Mouse (Mus musculus) stomach, postnatal 0 days (tissue): ENCODE data around the gene Abhd16a. TPM values are rescaled to one million over a fixed set of nuclear protein-coding genes. Genes with fewer than 3 reads are reported as not detected.

Source experiments
- ATAC-seq: fragments of 200-750 bp; cut with Nextera tagmentation; 2 replicates; pipeline ENCODE4 v1.8.0; 2017; ENCODE audit not compliant: low FRiP score, low TSS enrichment
- DNase-seq: peaks from one replicate; pipeline ENCODE4 v3.0.0-alpha.2; 2016; ENCODE audit warnings: low spot score
- H3K27ac ChIP-seq: fragments of 300-500 bp; sonication (generic); replicated peaks from 2 replicates; pipeline ENCODE4 v1.5.1; 2014; ENCODE audit warnings: mild to moderate bottlenecking, control low read depth
- H3K27me3 ChIP-seq: fragments of 300-500 bp; sonication (generic); 2 replicates; pipeline ENCODE4 v1.6.1; 2014; ENCODE audit warnings: low read length; ENCODE audit not compliant: control insufficient read depth, insufficient read depth
- H3K36me3 ChIP-seq: fragments of 300-500 bp; sonication (generic); 2 replicates; pipeline ENCODE4 v1.6.1; 2014; ENCODE audit warnings: low read length, mixed read lengths; ENCODE audit not compliant: control insufficient read depth, insufficient read depth
- H3K4me1 ChIP-seq: fragments of 300-500 bp; sonication (generic); replicated peaks from 2 replicates; pipeline ENCODE4 v1.6.1; 2014; ENCODE audit warnings: antibody characterized with exemption; ENCODE audit not compliant: control insufficient read depth, insufficient read depth
- H3K4me2 ChIP-seq: fragments of 300-500 bp; sonication (generic); replicated peaks from 2 replicates; pipeline ENCODE4 v1.6.1; 2014; ENCODE audit warnings: low read depth, mild to moderate bottlenecking, control low read depth, moderate library complexity
- H3K4me3 ChIP-seq: fragments of 300-500 bp; sonication (generic); 2 replicates; pipeline ENCODE4 v1.5.1; 2014; ENCODE audit warnings: low read depth, low read length, control low read depth
- H3K9ac ChIP-seq: fragments of 300-500 bp; sonication (generic); 2 replicates; pipeline ENCODE4 v1.6.1; 2014; ENCODE audit warnings: mild to moderate bottlenecking, low read length, control low read depth, mixed read lengths
- H3K9me3 ChIP-seq: fragments of 300-500 bp; sonication (generic); 2 replicates; pipeline ENCODE4 v1.6.1; 2016; ENCODE audit warnings: low read length; ENCODE audit not compliant: control insufficient read depth
- CTCF ChIP-seq: IDR thresholded peaks from 2 replicates; pipeline ENCODE4 v1.5.1; 2016; ENCODE audit warnings: antibody characterized with exemption, low read depth, mild to moderate bottlenecking, moderate library complexity
- EP300 ChIP-seq: optimal IDR thresholded peaks from 2 replicates; pipeline ENCODE3; 2016; ENCODE audit warnings: antibody characterized with exemption
- WGBS: fragments of 180-500 bp; shearing (Covaris S2); extraction: QIAGEN DNeasy Blood & Tissue Kit; methylation state at CpG from one replicate; pipeline ENCODE4 v1.1.7; 2014; 5-methylcytosine and 5-hydroxymethylcytosine counted together
- polyA plus RNA-seq: library from polyadenylated mRNA; unstranded; fragments of >200 nt; fragmentation: Nextera tagmentation; extraction: Ambion mirVana; gene quantifications from 2 replicates; pipeline ENCODE4 v1.2.1, GENCODE M21; 2015

Abhd16a gene
- polyA plus RNA-seq, 1 experiment from 2014 or later = 74.2 TPM

DNA sequence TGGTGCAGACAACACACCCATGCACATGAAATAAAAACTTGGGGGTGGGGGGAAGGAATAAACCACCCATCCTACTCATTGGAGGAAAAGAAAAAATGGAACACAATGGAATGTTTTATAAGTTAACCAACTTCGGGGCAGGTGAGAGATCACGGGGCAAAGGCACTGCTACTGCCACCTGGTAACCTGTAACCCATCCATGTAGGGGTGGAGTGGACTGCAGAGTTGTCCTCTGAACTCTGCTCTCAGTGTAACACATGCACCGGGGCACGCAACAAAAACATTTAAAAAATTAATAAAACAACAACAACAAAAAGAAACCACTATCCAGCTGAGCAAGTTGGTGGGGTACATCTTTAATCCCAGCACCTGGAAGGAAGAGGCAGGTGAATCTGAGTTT lies 63.1 kb downstream of the Abhd16a start:
- Histone ChIP-seq H3K4me3 (no peak overlapping the region), H3K27me3 (no peaks in the 10 kb centered on the region), H3K4me1 (no peaks in the 10 kb centered on the region), H3K9ac (no peak overlapping the region), H3K9me3 (no peaks in the 10 kb centered on the region), H3K36me3 (peaks cover 71% of the 10 kb centered on the region), H3K27ac (no peak overlapping the region), H3K4me2 (no peak overlapping the region)
- 94% methylated on average over 4 of the region's 4 CpGs for WGBS
- ATAC-seq (no peak), DNase-seq (no peak)
- TF ChIP-seq EP300 = no peak
- no peak for TF ChIP-seq CTCF

Other genes starting within 250 kb of the Abhd16a start
- 22.5 and 23.6 TPM in 2 replicates for gene Skiv2l, start 239.1 kb upstream of the Abhd16a start, polyA plus RNA-seq
- 50.0 and 53.8 TPM in 2 replicates for gene Nelfe, start 238.9 kb upstream of the Abhd16a start, polyA plus RNA-seq
- gene Cfb, start 226.7 kb upstream of the Abhd16a start, polyA plus RNA-seq = 20.7 and 23.9 TPM in 2 replicates
- 0.59 and 0.62 TPM in 2 replicates for gene Zbtb12, start 209.8 kb upstream of the Abhd16a start, polyA plus RNA-seq
- gene Gm20547, start 207.2 kb upstream of the Abhd16a start, polyA plus RNA-seq = not detected in 2 replicates
- gene C2, start 191.0 kb upstream of the Abhd16a start, polyA plus RNA-seq = 4.8 and 5.5 TPM in 2 replicates
- gene Ehmt2, start 190.8 kb upstream of the Abhd16a start, polyA plus RNA-seq = 23.8 and 26.2 TPM in 2 replicates
- gene Slc44a4, start 174.8 kb upstream of the Abhd16a start, polyA plus RNA-seq = 31.2 and 33.1 TPM in 2 replicates
- 18.3 and 18.9 TPM in 2 replicates for gene Neu1, start 158.0 kb upstream of the Abhd16a start, polyA plus RNA-seq
- gene Hspa1b, start 130.0 kb upstream of the Abhd16a start, polyA plus RNA-seq = 3.0 TPM in 2 replicates
- gene Gm20481, start 119.4 kb upstream of the Abhd16a start, polyA plus RNA-seq = not detected in 2 replicates
- 24.1 and 25.9 TPM in 2 replicates for gene Hspa1a, start 117.1 kb upstream of the Abhd16a start, polyA plus RNA-seq
- gene Hspa1l, start 116.6 kb upstream of the Abhd16a start, polyA plus RNA-seq = 0.25 and 0.48 TPM in 2 replicates
- gene Lsm2, start 107.4 kb upstream of the Abhd16a start, polyA plus RNA-seq = 69.2 and 75.1 TPM in 2 replicates
- gene Vars, start 88.3 kb upstream of the Abhd16a start, polyA plus RNA-seq = 35.5 and 40.2 TPM in 2 replicates
- gene Vwa7, start 72.7 kb upstream of the Abhd16a start, polyA plus RNA-seq = 0.28 and 0.36 TPM in 2 replicates
- gene Sapcd1, start 61.2 kb upstream of the Abhd16a start, polyA plus RNA-seq = 8.0 and 8.2 TPM in 2 replicates
- 1.9 and 2.7 TPM in 2 replicates for gene Msh5, start 42.5 kb upstream of the Abhd16a start, polyA plus RNA-seq
- 344 and 360 TPM in 2 replicates for gene Clic1, start 39.3 kb upstream of the Abhd16a start, polyA plus RNA-seq
- 84.8 and 86.8 TPM in 2 replicates for gene Ddah2, start 30.2 kb upstream of the Abhd16a start, polyA plus RNA-seq
- gene Ly6g6c, start 23.9 kb upstream of the Abhd16a start, polyA plus RNA-seq = 260 and 317 TPM in 2 replicates
- gene Mpig6b, start 23.1 kb upstream of the Abhd16a start, polyA plus RNA-seq = 0.49 and 0.96 TPM in 2 replicates
- gene Ly6g6e, start 12.4 kb upstream of the Abhd16a start, polyA plus RNA-seq = 109 and 113 TPM in 2 replicates
- gene Ly6g6d, start 11.2 kb upstream of the Abhd16a start, polyA plus RNA-seq = 7.1 and 7.7 TPM in 2 replicates
- gene Ly6g6f, start 3.7 kb upstream of the Abhd16a start, polyA plus RNA-seq = 0.13 TPM in 1 of 2 replicates, not detected in the other
- gene Ly6g5c, start 19.0 kb downstream of the Abhd16a start, polyA plus RNA-seq = not detected in 2 replicates
- gene Ly6g5b, start 26.2 kb downstream of the Abhd16a start, polyA plus RNA-seq = 0.18 and 0.27 TPM in 2 replicates
- gene Gpank1, start 32.2 kb downstream of the Abhd16a start, polyA plus RNA-seq = 11.2 and 11.3 TPM in 2 replicates
- gene Csnk2b, start 32.8 kb downstream of the Abhd16a start, polyA plus RNA-seq = 323 and 329 TPM in 2 replicates
- 14.4 and 15.5 TPM in 2 replicates for gene D17H6S53E, start 37.1 kb downstream of the Abhd16a start, polyA plus RNA-seq
- gene Apom, start 42.8 kb downstream of the Abhd16a start, polyA plus RNA-seq = 1.3 and 3.2 TPM in 2 replicates
- gene Bag6, start 45.9 kb downstream of the Abhd16a start, polyA plus RNA-seq = 28.1 and 30.6 TPM in 2 replicates
- gene Prrc2a, start 75.6 kb downstream of the Abhd16a start, polyA plus RNA-seq = 45.4 and 49.3 TPM in 2 replicates
- 24.3 and 25.2 TPM in 2 replicates for gene Aif1, start 86.8 kb downstream of the Abhd16a start, polyA plus RNA-seq
- 17.5 and 19.3 TPM in 2 replicates for gene Lst1, start 99.2 kb downstream of the Abhd16a start, polyA plus RNA-seq
- gene Ltb, start 105.2 kb downstream of the Abhd16a start, polyA plus RNA-seq = 0.63 and 0.78 TPM in 2 replicates
- 0.32 and 0.40 TPM in 2 replicates for gene Tnf, start 112.7 kb downstream of the Abhd16a start, polyA plus RNA-seq
- gene Lta, start 116.1 kb downstream of the Abhd16a start, polyA plus RNA-seq = 0.11 and 0.16 TPM in 2 replicates
- 0.27 and 0.33 TPM in 2 replicates for gene Gm16181, start 131.6 kb downstream of the Abhd16a start, polyA plus RNA-seq
- gene Atp6v1g2, start 144.4 kb downstream of the Abhd16a start, polyA plus RNA-seq = 3.0 and 3.6 TPM in 2 replicates
- gene Nfkbil1, start 146.5 kb downstream of the Abhd16a start, polyA plus RNA-seq = 7.4 and 7.5 TPM in 2 replicates
- gene Ddx39b, start 152.5 kb downstream of the Abhd16a start, polyA plus RNA-seq = 143 and 145 TPM in 2 replicates
- gene H2-D1, start 173.5 kb downstream of the Abhd16a start, polyA plus RNA-seq = 303 and 307 TPM in 2 replicates
- gene H2-Q1, start 231.1 kb downstream of the Abhd16a start, polyA plus RNA-seq = not detected in 2 replicates